Mouse (Mus musculus): ENCODE measurements around the gene Gm6217.
"Not testable (repeated sequence)": the region's sequence is repeated elsewhere in the genome, so short reads cannot be mapped to it uniquely, and the experiment has no call there.

GRCm38 (mm10) chr1:82955913-82956312 lies 24.7 kb upstream of the Gm6217 start, which contains the start of gene Gm7544:
- not testable (repeated sequence) for TF ChIP-seq ZNF384 (IDR thresholded peaks at IDR 0.05; ENCODE audit: low read depth, low read length); ZC3H11A (IDR thresholded peaks at IDR 0.05; ENCODE audit: borderline replicate concordance, low read depth, low read length); MAFK (IDR thresholded peaks at IDR 0.05; ENCODE audit: insufficient read depth, low read depth, low read length)

All from ES-E14 (cell line).